8 mouse cellular contexts compared by ENCODE assay signal in genomic region chr4:46451240-46451757, GRCm38 (mm10). TPM values are rescaled to one million over a fixed set of nuclear protein-coding genes. Genes with fewer than 3 reads are reported as not detected.
DNase-seq lines count a peak whose midpoint lies in the region; ATAC-seq and TF ChIP-seq lines count a peak whose summit lies in the region.

No protein-coding gene starts in this region.

- no peak for TF ChIP-seq CTCF in lung, adult 2 months (IDR thresholded peaks at IDR 0.05; ENCODE audit: insufficient read depth, low read length)
- no peak for TF ChIP-seq CTCF in thymus, adult 2 months (IDR thresholded peaks at IDR 0.05; ENCODE audit: borderline replicate concordance, control insufficient read depth, extremely low read depth, insufficient read depth, low read length, poor library complexity)

- H3K4me1 ChIP-seq in forebrain, embryonic 14.5 days (ENCODE audit: control insufficient read depth, insufficient read depth, low read length) = peaks cover 29% of the 10 kb centered on the region
- H3K4me1 ChIP-seq in lung, adult 2 months (ENCODE audit: control insufficient read depth, insufficient read depth, low read length) = peaks cover 6% of the 10 kb centered on the region
- H3K4me1 ChIP-seq in thymus, adult 2 months (replicated peaks; ENCODE audit: control insufficient read depth, insufficient read depth, low read length) = peaks cover 44% of the 10 kb centered on the region

- TF ChIP-seq POLR2A in lung, adult 2 months (IDR thresholded peaks at IDR 0.05; ENCODE audit: borderline replicate concordance, extremely low read depth, low read depth, low read length) = no peak
- TF ChIP-seq POLR2A in thymus, adult 2 months (IDR thresholded peaks at IDR 0.05; ENCODE audit: control insufficient read depth, extremely low read depth, insufficient read depth, low read length, poor library complexity) = peak; percentile 12; the same call in 1 of the 2 replicates

- peak overlapping the region; percentile 90 for H3K4me2 ChIP-seq in forebrain, embryonic 14.5 days (ENCODE audit: low read length)

- intact Hi-C loops in heart, postnatal 14 days (cut with DNase I) = loop anchor here (2.0 kb wide), 1 partner anchor 62 kb away; the partner anchor contains the start of gene Trmo

- H3K9me3 ChIP-seq in forebrain, embryonic 14.5 days (replicated peaks; ENCODE audit: control insufficient read depth, low read length) = no peaks in the 10 kb centered on the region

- ATAC-seq in forebrain, embryonic 14.5 days = peak; percentile 45

- peak overlapping the region; percentile 98 for H3K27ac ChIP-seq in forebrain, embryonic 14.5 days (ENCODE audit: low read depth, low read length)
- H3K27ac ChIP-seq in thymus, adult 2 months (ENCODE audit: control insufficient read depth, insufficient read depth, low read length) = peak overlapping the region; percentile 91

- under 1% methylated on average over 57 of the region's 70 CpGs for WGBS in forebrain, embryonic 14.5 days
- WGBS in lung, adult 2 months = under 1% methylated on average over 64 of the region's 70 CpGs
- WGBS in thymus, adult 2 months = 1% methylated on average over 63 of the region's 70 CpGs

- no peaks in the 10 kb centered on the region for H3K27me3 ChIP-seq in forebrain, embryonic 14.5 days (replicated peaks; ENCODE audit: control insufficient read depth, insufficient read depth, low read length)
- H3K27me3 ChIP-seq in thymus, adult 2 months (ENCODE audit: control insufficient read depth, insufficient read depth, low read length) = no peaks in the 10 kb centered on the region

- peak overlapping the region; percentile 97 for H3K9ac ChIP-seq in forebrain, embryonic 14.5 days (ENCODE audit: low read length)

- H3K4me3 ChIP-seq in forebrain, embryonic 14.5 days (ENCODE audit: low read depth, low read length) = peak overlapping the region; percentile 89
- H3K4me3 ChIP-seq in lung, adult 2 months (replicated peaks; ENCODE audit: extremely low read depth, low read depth, low read length) = peak overlapping the region; percentile 74
- peak overlapping the region; percentile 100 for H3K4me3 ChIP-seq in thymus, adult 2 months (ENCODE audit: control insufficient read depth, insufficient read depth, low read length)

- DNase-seq in CD4-positive, CD25-positive, alpha-beta regulatory T cell, adult 2 months (ENCODE audit: low read depth, low spot score) = peak; percentile 72
- peak; percentile 75 for DNase-seq in brain, adult 2 months (ENCODE audit: low read depth, low spot score)
- peak; percentile 69 for DNase-seq in forebrain, embryonic 14.5 days (ENCODE audit: low spot score)
- peak; percentile 81 to 83 for DNase-seq in heart, postnatal 14 days
- DNase-seq in layer of hippocampus, adult 11-12 months (ENCODE audit: low spot score) = peak; percentile 67
- peak; percentile 85 for DNase-seq in lung, adult 2 months
- DNase-seq in ovary, postnatal 10 days (ENCODE audit: low spot score) = peak; percentile 60
- DNase-seq in thymus, adult 2 months = peak; percentile 78

- no peaks in the 10 kb centered on the region for H3K36me3 ChIP-seq in forebrain, embryonic 14.5 days (ENCODE audit: control insufficient read depth, insufficient read depth, low read length)
- no peaks in the 10 kb centered on the region; the same call in 1 of the 2 replicates for H3K36me3 ChIP-seq in thymus, adult 2 months (ENCODE audit: control insufficient read depth, insufficient read depth, low read length)

RNA-seq across cellular contexts. Expression of gene Anp32b, which starts 0.6 kb away (rescaled TPM):
- 83.5 and 92.4 TPM in 2 replicates for polyA plus RNA-seq in forebrain, embryonic 14.5 days (2014; fragmentation: Nextera tagmentation; extraction: Ambion mirVana)
- 10 to 100 TPM; 58.1 to 66.6 TPM for total RNA-seq in heart, postnatal 14 days (2021)
- 14.4 and 19.2 TPM in 2 replicates for polyA plus RNA-seq in lung, adult 2 months (2012; rRNA removed)
- 52.6 and 126 TPM in 2 replicates for polyA plus RNA-seq in thymus, adult 2 months (2012; rRNA removed)

RNA-seq across cellular contexts. Expression of gene Nans, which starts 37.7 kb away (rescaled TPM):
- 77.5 and 81.8 TPM in 2 replicates for polyA plus RNA-seq in forebrain, embryonic 14.5 days (2014; fragmentation: Nextera tagmentation; extraction: Ambion mirVana)
- total RNA-seq in heart, postnatal 14 days (2021) = 10 to 100 TPM; 17.5 to 21.4 TPM
- 20.1 and 21.6 TPM in 2 replicates for polyA plus RNA-seq in lung, adult 2 months (2012; rRNA removed)
- 52.3 and 53.4 TPM in 2 replicates for polyA plus RNA-seq in thymus, adult 2 months (2012; rRNA removed)

RNA-seq across cellular contexts. Expression of gene Hemgn, which starts 38.0 kb away (rescaled TPM):
- polyA plus RNA-seq in forebrain, embryonic 14.5 days (2014; fragmentation: Nextera tagmentation; extraction: Ambion mirVana) = 0.27 TPM in 1 of 2 replicates, not detected in the other
- under 1 TPM; 0.54 to 0.60 TPM for total RNA-seq in heart, postnatal 14 days (2021)
- polyA plus RNA-seq in lung, adult 2 months (2012; rRNA removed) = not detected in 2 replicates
- polyA plus RNA-seq in thymus, adult 2 months (2012; rRNA removed) = 0.93 and 1.3 TPM in 2 replicates

Comparison
In these comparisons a context has a peak if more than half of its experiments do, and no peak if none do; other contexts are left out.
1. Peak in every context shown above with its lines: DNase-seq, ATAC-seq, H3K4me3 ChIP-seq and H3K27ac ChIP-seq.